Mouse (Mus musculus) bone marrow, adult 2 months (tissue): ENCODE results near the gene Gm10300. TPM values are rescaled to one million over a fixed set of nuclear protein-coding genes. Genes with fewer than 3 reads are reported as not detected.

Experiments
- H3K27ac ChIP-seq: fragments of 200-500 bp; 2 replicates; pipeline ENCODE4 v1.5.1; 2012; ENCODE audit warnings: low read depth, mild to moderate bottlenecking, control low read depth, inconsistent platforms, low read length; ENCODE audit not compliant: control insufficient read depth, poor library complexity, insufficient read depth
- H3K4me1 ChIP-seq: fragments of 200-500 bp; 2 replicates; pipeline ENCODE4 v1.6.1; 2011; ENCODE audit warnings: low read length; ENCODE audit not compliant: control insufficient read depth, insufficient read depth
- H3K4me3 ChIP-seq: fragments of 200-500 bp; replicated peaks from 2 replicates; pipeline ENCODE3; 2011; ENCODE audit warnings: mild to moderate bottlenecking, low read depth, low read length, control low read depth; ENCODE audit not compliant: control insufficient read depth
- CTCF ChIP-seq: fragments of 200-500 bp; IDR thresholded peaks from 2 replicates; pipeline ENCODE4 v1.5.1; 2011; ENCODE audit warnings: low read length, control low read depth; ENCODE audit not compliant: control insufficient read depth, insufficient read depth
- POLR2A ChIP-seq: fragments of 200-500 bp; IDR thresholded peaks from 2 replicates; pipeline ENCODE4 v1.6.1; 2011; ENCODE audit warnings: low read depth, mild to moderate bottlenecking, control low read depth, low read length, borderline replicate concordance; ENCODE audit not compliant: control insufficient read depth
- WGBS: fragments of 180-500 bp; shearing (Covaris S2); methylation state at CpG from one replicate; pipeline ENCODE4 v1.1.7; 2018; 5-methylcytosine and 5-hydroxymethylcytosine counted together
- polyA plus RNA-seq: library from polyadenylated mRNA; stranded (reverse); fragments of >200 nt; gene quantifications from 2 replicates; pipeline ENCODE4 v1.2.4, GENCODE M21; 2011; ENCODE audit warnings: low replicate concordance; ENCODE audit not compliant: missing spikeins, insufficient read depth, insufficient read length

The Gm10300 gene
- polyA plus RNA-seq, 1 experiment = 0.65 TPM

DNA sequence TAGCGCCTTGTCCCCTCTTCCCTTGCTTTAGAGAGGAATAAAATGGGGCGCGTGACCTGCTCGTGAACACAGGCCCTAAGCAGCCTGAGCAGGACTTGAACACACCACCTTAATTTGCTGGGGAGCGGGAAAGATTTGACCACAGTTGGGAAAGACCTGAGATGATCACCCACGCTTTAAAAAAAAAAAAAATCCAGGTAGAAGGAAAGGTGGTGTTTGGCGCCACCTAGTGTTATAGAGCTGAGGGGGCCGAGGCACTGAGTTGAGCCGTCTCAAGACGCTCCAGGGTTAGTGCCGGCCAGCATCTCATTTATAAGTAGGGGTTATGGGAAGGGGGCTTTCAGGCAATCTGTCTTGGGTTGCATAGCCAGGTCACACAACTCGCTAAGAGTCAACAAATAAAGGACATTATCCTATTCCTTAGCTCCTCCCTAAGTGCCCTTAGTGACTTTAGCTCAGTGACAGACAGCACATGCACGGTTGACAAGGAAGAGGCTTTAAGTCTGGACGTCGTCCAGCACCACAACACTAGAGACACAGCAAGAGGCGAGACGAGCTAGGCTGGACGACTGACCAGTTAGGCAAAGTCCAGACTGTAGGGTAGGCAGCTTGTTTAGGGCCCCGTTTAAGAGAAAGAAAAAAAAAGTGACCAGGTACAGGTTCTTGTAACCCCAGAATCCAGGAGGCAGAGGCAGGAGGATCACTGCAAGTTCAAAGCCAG is 5.2 kb downstream of the Gm10300 start:
- WGBS = 21% methylated on average over 19 of the region's 19 CpGs

DNA sequence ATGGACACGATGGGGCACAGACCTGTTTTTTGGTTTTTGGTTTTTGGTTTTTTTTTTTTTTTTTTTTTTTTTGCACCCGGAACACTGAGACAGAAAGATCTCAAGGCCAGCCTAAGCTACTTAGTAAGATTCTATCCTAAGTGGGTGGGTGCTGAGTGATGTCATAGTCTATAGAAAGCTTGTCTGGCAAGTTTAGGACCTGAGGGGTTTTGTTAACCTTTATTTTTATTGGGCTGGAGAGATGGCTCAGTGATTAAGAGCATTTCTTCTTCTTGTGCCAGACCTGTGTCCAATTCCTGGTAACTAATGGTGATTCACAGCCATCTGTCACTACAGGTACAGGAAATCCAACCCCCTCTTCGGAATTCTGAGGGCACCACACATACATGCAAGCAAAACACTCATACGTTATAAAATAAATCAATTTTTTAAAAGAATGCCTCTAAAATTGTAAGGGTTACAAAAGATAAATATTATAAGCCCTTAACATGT is 6.0 kb downstream of the Gm10300 start:
- Histone ChIP-seq H3K27ac (no peak overlapping the region), H3K4me1 (peaks cover 2% of the 10 kb centered on the region; the same call in 1 of the 2 replicates), H3K4me3 (no peak overlapping the region)
- WGBS = 66% methylated on average over 4 of the region's 4 CpGs
- TF ChIP-seq POLR2A = no peak
- no peak for TF ChIP-seq CTCF

More for the DNA sequence above, 5.2 kb downstream of the Gm10300 start:
- peaks cover 2% of the 10 kb centered on the region; the same call in 1 of the 2 replicates for H3K4me1 ChIP-seq
- TF ChIP-seq POLR2A (no peak), CTCF (peak; percentile 71)
- no peak overlapping the region for H3K27ac ChIP-seq
- no peak overlapping the region for H3K4me3 ChIP-seq

DNA sequence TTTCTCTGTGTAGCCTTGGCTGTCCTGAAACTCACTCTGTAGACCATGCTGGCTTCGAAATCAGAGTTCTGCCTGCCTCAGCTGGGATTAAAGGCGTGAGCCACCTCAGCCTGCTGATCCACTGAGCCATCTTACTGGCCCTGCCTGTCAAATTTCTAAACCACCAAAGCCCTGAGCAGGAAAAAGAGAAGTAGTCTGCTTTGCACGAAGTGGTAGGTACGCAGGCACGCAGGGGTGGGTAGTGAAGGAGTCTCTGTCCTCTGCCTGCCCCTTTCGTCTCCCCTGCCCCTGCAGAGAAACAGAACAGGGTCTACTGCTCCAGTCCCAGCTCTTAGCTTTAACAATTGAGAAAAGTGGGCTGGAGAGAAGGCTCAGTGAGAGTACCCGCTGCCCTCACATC is 10.6 kb downstream of the Gm10300 start:
- Histone ChIP-seq H3K4me1 (no peaks in the 10 kb centered on the region), H3K4me3 (no peak overlapping the region), H3K27ac (no peak overlapping the region)
- WGBS = 20% methylated on average over 7 of the region's 7 CpGs
- TF ChIP-seq POLR2A = no peak
- no peak for TF ChIP-seq CTCF

DNA sequence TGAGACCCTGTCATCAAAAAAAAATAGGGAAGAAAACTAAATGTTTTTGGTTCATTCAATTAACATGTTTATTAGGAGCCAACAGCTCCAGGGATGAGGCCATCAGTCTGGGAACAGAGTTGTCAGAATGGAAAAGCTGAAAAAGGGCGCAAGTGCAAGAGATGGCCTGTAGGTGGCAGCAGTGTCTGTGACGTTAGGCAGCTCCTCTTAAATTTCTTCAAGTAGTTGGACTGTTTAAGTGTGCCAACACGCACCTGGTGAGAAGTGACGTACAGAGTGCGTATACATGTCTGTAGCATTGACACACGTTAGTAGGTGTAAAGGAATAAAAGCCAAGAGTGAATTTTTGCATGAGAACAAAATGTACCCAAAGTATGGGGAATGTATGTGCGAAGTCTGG is 14.4 kb downstream of the Gm10300 start:
- 14% methylated on average over 7 of the region's 7 CpGs for WGBS

GRCm38 (mm10) chr4:132093136-132093535 is 18.6 kb downstream of the Gm10300 start:
- 84% methylated on average over 6 of the region's 6 CpGs for WGBS
- no peaks in the 10 kb centered on the region for H3K4me1 ChIP-seq
- no peak overlapping the region for H3K4me3 ChIP-seq
- TF ChIP-seq CTCF = no peak
- TF ChIP-seq POLR2A = no peak
- no peak overlapping the region for H3K27ac ChIP-seq

More for the DNA sequence above, 14.4 kb downstream of the Gm10300 start:
- Histone ChIP-seq H3K4me1 (no peaks in the 10 kb centered on the region), H3K4me3 (no peak overlapping the region), H3K27ac (no peak overlapping the region)
- TF ChIP-seq POLR2A (no peak), CTCF (peak; percentile 87)

GRCm38 (mm10) chr4:132093928-132094327 is 19.4 kb downstream of the Gm10300 start:
- H3K4me3 ChIP-seq = no peak overlapping the region
- 77% methylated on average over 5 of the region's 5 CpGs for WGBS
- H3K27ac ChIP-seq = no peak overlapping the region
- no peaks in the 10 kb centered on the region for H3K4me1 ChIP-seq
- no peak for TF ChIP-seq CTCF
- TF ChIP-seq POLR2A = no peak

GRCm38 (mm10) chr4:132095043-132095442 is 20.5 kb downstream of the Gm10300 start:
- H3K27ac ChIP-seq = no peak overlapping the region
- H3K4me3 ChIP-seq = no peak overlapping the region
- H3K4me1 ChIP-seq = no peaks in the 10 kb centered on the region
- WGBS = 79% methylated on average over 7 of the region's 7 CpGs
- TF ChIP-seq POLR2A (no peak), CTCF (no peak)

GRCm38 (mm10) chr4:132099548-132099947 is 25.1 kb downstream of the Gm10300 start:
- WGBS = 87% methylated on average over 5 of the region's 5 CpGs
- Histone ChIP-seq H3K4me3 (no peak overlapping the region), H3K4me1 (no peaks in the 10 kb centered on the region), H3K27ac (no peak overlapping the region)
- TF ChIP-seq CTCF (no peak), POLR2A (no peak)

DNA sequence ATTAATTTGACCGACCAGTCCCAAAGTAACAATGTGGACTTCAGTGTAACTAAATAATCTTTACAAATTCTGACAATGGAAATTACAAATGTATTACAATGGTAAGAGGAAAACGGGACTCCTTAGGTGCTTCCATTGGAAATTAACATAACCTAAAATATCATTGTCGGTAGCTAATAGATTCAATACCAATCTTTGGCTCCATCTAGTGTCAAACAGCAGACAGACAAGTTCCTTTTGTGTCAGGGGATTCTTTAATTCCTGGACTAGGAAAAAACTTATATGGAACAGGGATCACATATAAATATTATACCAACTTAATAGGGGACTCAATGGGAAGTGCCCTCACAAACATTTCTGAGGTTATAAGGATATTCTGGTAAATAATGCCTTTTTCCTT is 26.7 kb downstream of the Gm10300 start:
- 34% methylated on average over 3 of the region's 3 CpGs for WGBS
- Histone ChIP-seq H3K4me3 (no peak overlapping the region), H3K27ac (no peak overlapping the region), H3K4me1 (no peaks in the 10 kb centered on the region)
- TF ChIP-seq POLR2A (no peak), CTCF (no peak)
